Mouse (Mus musculus) CH12.LX (cell line): ENCODE data around the gene Baiap3. TPM values are rescaled to one million over a fixed set of nuclear protein-coding genes. Genes with fewer than 3 reads are reported as not detected.
A peak's percentile ranks its signal among the peaks of the same experiment; 100 is the strongest.

ENCODE experiments used
- DNase-seq: peaks from one replicate; pipeline ENCODE4 v3.0.0-alpha.2; 2013; ENCODE audit errors: extremely low read depth
- H3K27ac ChIP-seq: 2 replicates; pipeline ENCODE4 v1.5.1; 2012; ENCODE audit warnings: low read depth, mild to moderate bottlenecking, control low read depth, moderate library complexity; ENCODE audit not compliant: insufficient read depth
- H3K27me3 ChIP-seq: replicated peaks from 2 replicates; pipeline ENCODE3; 2012; ENCODE audit warnings: inconsistent platforms
- H3K36me3 ChIP-seq, 2 experiments: replicated peaks in 1 of 2; 2 replicates each; pipeline versions ENCODE3 to v1.6.1; 2012; ENCODE audit warnings: inconsistent platforms in 1 of 2, low read length in 1 of 2, mild to moderate bottlenecking in 1 of 2, mixed read lengths in 1 of 2, moderate library complexity in 1 of 2; ENCODE audit not compliant: control insufficient read depth in 1 of 2, insufficient read depth in 1 of 2
- H3K4me1 ChIP-seq, 2 experiments: 2 replicates each; pipeline ENCODE4 v1.6.1; 2012; ENCODE audit warnings: inconsistent platforms in 1 of 2, moderate library complexity in 1 of 2; ENCODE audit not compliant: insufficient read depth in 2 of 2, control insufficient read depth in 1 of 2
- H3K4me2 ChIP-seq: 2 replicates; pipeline ENCODE4 v1.6.1; 2012; ENCODE audit warnings: low read depth, mild to moderate bottlenecking, control low read depth; ENCODE audit not compliant: poor library complexity, insufficient read depth, severe bottlenecking
- H3K4me3 ChIP-seq, 3 experiments: fragments of 150-350 bp in 1 of 3; sonication (generic) in 1 of 3; replicated peaks in 1 of 3; 2 replicates each; pipeline versions ENCODE3 to v1.5.1; 2011 to 2012; ENCODE audit warnings: low read depth in 2 of 3, low read length in 2 of 3, mild to moderate bottlenecking in 2 of 3, moderate library complexity in 2 of 3, control low read depth in 1 of 3, improper control_type of control experiment in 1 of 3, inconsistent platforms in 1 of 3, mixed read lengths in 1 of 3; ENCODE audit not compliant: poor library complexity in 1 of 3
- H3K79me2 ChIP-seq: replicated peaks from 2 replicates; pipeline ENCODE4 v1.6.1; 2012; ENCODE audit warnings: mild to moderate bottlenecking, moderate library complexity; ENCODE audit not compliant: control insufficient read depth, poor library complexity, insufficient read depth, severe bottlenecking; ENCODE audit errors: extremely low read depth
- H3K9ac ChIP-seq: 2 replicates; pipeline ENCODE4 v1.6.1; 2012; ENCODE audit warnings: low read depth, mild to moderate bottlenecking, control low read depth, moderate library complexity; ENCODE audit not compliant: insufficient read depth
- H3K9me3 ChIP-seq: replicated peaks from 2 replicates; pipeline ENCODE3; 2012; ENCODE audit warnings: low read length, inconsistent platforms, mixed read lengths
- BHLHE40 ChIP-seq: IDR thresholded peaks from 2 replicates; pipeline ENCODE4 v1.6.1; 2011; ENCODE audit warnings: mild to moderate bottlenecking, low read depth, low read length, improper control_type of control experiment
- CHD1 ChIP-seq: IDR thresholded peaks from 2 replicates; pipeline ENCODE4 v1.6.1; 2012; ENCODE audit warnings: low read depth, low read length, improper control_type of control experiment, inconsistent platforms
- CHD2 ChIP-seq: IDR thresholded peaks from 2 replicates; pipeline ENCODE4 v1.6.1; 2011; ENCODE audit warnings: low read length, improper control_type of control experiment
- ELF1 ChIP-seq: IDR thresholded peaks from 2 replicates; pipeline ENCODE4 v1.6.1; 2014; ENCODE audit warnings: low read depth, mild to moderate bottlenecking, inconsistent platforms, low read length, improper control_type of control experiment
- EP300 ChIP-seq: IDR thresholded peaks from 2 replicates; pipeline ENCODE4 v1.6.1; 2011; ENCODE audit warnings: low read length, improper control_type of control experiment
- ETS1 ChIP-seq: conservative IDR thresholded peaks from 2 replicates; pipeline ENCODE4 v1.6.1; 2012; ENCODE audit warnings: low read depth, mild to moderate bottlenecking, inconsistent platforms, low read length, improper control_type of control experiment, moderate library complexity
- GABPA ChIP-seq: IDR thresholded peaks from 2 replicates; pipeline ENCODE4 v1.6.1; 2012; ENCODE audit warnings: low read depth, low read length, improper control_type of control experiment, inconsistent platforms; ENCODE audit not compliant: insufficient replicate concordance
- IRF4 ChIP-seq: IDR thresholded peaks from 2 replicates; pipeline ENCODE4 v1.6.1; 2014; ENCODE audit warnings: low read depth, mild to moderate bottlenecking, inconsistent platforms, low read length, improper control_type of control experiment
- JUND ChIP-seq: conservative IDR thresholded peaks from 2 replicates; pipeline ENCODE4 v1.6.1; 2011; ENCODE audit warnings: low read depth, low read length, improper control_type of control experiment
- KAT2A ChIP-seq: IDR thresholded peaks from 2 replicates; pipeline ENCODE4 v1.6.1; 2012; ENCODE audit warnings: low read length, improper control_type of control experiment, inconsistent platforms; ENCODE audit not compliant: insufficient replicate concordance
- MAFK ChIP-seq: IDR thresholded peaks from 2 replicates; pipeline ENCODE4 v1.6.1; 2011; ENCODE audit warnings: low read length, improper control_type of control experiment; ENCODE audit not compliant: insufficient replicate concordance
- MAX ChIP-seq: IDR thresholded peaks from 2 replicates; pipeline ENCODE4 v1.6.1; 2011; ENCODE audit warnings: low read length, improper control_type of control experiment
- MAZ ChIP-seq: IDR thresholded peaks from 2 replicates; pipeline ENCODE4 v1.6.1; 2012; ENCODE audit warnings: low read depth, mild to moderate bottlenecking, inconsistent platforms, low read length, improper control_type of control experiment, moderate library complexity
- MEF2A ChIP-seq: IDR thresholded peaks from 2 replicates; pipeline ENCODE4 v1.6.1; 2014; ENCODE audit warnings: low read depth, mild to moderate bottlenecking, inconsistent platforms, low read length, improper control_type of control experiment, borderline replicate concordance
- MXI1 ChIP-seq: IDR thresholded peaks from 2 replicates; pipeline ENCODE4 v1.6.1; 2011; ENCODE audit warnings: mild to moderate bottlenecking, low read depth, low read length, improper control_type of control experiment
- MYC ChIP-seq: IDR thresholded peaks from 2 replicates; pipeline ENCODE4 v1.6.1; 2011; ENCODE audit warnings: low read depth, mild to moderate bottlenecking, improper control_type of control experiment, low read length
- NELFE ChIP-seq: IDR thresholded peaks from 2 replicates; pipeline ENCODE4 v1.6.1; 2011; ENCODE audit warnings: low read depth, low read length, improper control_type of control experiment
- NRF1 ChIP-seq: IDR thresholded peaks from 2 replicates; pipeline ENCODE4 v1.6.1; 2014; ENCODE audit warnings: low read depth, mild to moderate bottlenecking, inconsistent platforms, low read length, improper control_type of control experiment, moderate library complexity
- POLR2A ChIP-seq: IDR thresholded peaks from 2 replicates; pipeline ENCODE4 v1.6.1; 2011; ENCODE audit warnings: low read depth, mild to moderate bottlenecking, improper control_type of control experiment, low read length
- POLR2AphosphoS2 ChIP-seq: IDR thresholded peaks from 2 replicates; pipeline ENCODE4 v1.6.1; 2011; ENCODE audit warnings: low read depth, low read length, improper control_type of control experiment
- RAD21 ChIP-seq: IDR thresholded peaks from 2 replicates; pipeline ENCODE4 v1.6.1; 2011; ENCODE audit warnings: low read depth, mild to moderate bottlenecking, low read length, improper control_type of control experiment, moderate library complexity
- RCOR1 ChIP-seq: conservative IDR thresholded peaks from 2 replicates; pipeline ENCODE4 v1.6.1; 2012; ENCODE audit warnings: low read depth, mild to moderate bottlenecking, inconsistent platforms, low read length, improper control_type of control experiment
- SIN3A ChIP-seq: IDR thresholded peaks from 2 replicates; pipeline ENCODE4 v1.6.1; 2012; ENCODE audit warnings: low read length, improper control_type of control experiment, inconsistent platforms
- SMC3 ChIP-seq: IDR thresholded peaks from 2 replicates; pipeline ENCODE4 v1.6.1; 2011; ENCODE audit warnings: low read depth, low read length, improper control_type of control experiment
- TCF12 ChIP-seq: IDR thresholded peaks from 2 replicates; pipeline ENCODE4 v1.6.1; 2014; ENCODE audit warnings: low read depth, mild to moderate bottlenecking, inconsistent platforms, low read length, improper control_type of control experiment
- UBTF ChIP-seq: IDR thresholded peaks from 2 replicates; pipeline ENCODE4 v1.6.1; 2012; ENCODE audit warnings: low read depth, mild to moderate bottlenecking, inconsistent platforms, low read length, improper control_type of control experiment, moderate library complexity
- USF2 ChIP-seq: conservative IDR thresholded peaks from 2 replicates; pipeline ENCODE4 v1.6.1; 2011; ENCODE audit warnings: low read depth, low read length, improper control_type of control experiment
- ZC3H11A ChIP-seq: IDR thresholded peaks from 2 replicates; pipeline ENCODE4 v1.6.1; 2012; ENCODE audit warnings: low read depth, mild to moderate bottlenecking, inconsistent platforms, low read length, improper control_type of control experiment
- ZKSCAN1 ChIP-seq: IDR thresholded peaks from 2 replicates; pipeline ENCODE4 v1.6.1; 2012; ENCODE audit warnings: low read depth, inconsistent platforms, low read length, improper control_type of control experiment, borderline replicate concordance
- ZMIZ1 ChIP-seq: IDR thresholded peaks from 2 replicates; pipeline ENCODE4 v1.6.1; 2012; ENCODE audit warnings: low read depth, mild to moderate bottlenecking, inconsistent platforms, low read length, improper control_type of control experiment
- ZNF384 ChIP-seq: IDR thresholded peaks from 2 replicates; pipeline ENCODE4 v1.6.1; 2012; ENCODE audit warnings: low read depth, low read length, improper control_type of control experiment, inconsistent platforms
- dilution Hi-C: fragments of 300-500 bp; cut with MboI; formaldehyde crosslinking; loops from 2 replicates; pipeline ENCODE4 v1.14.3; 2020; ENCODE audit warnings: low sequenced_read_pairs; ENCODE audit not compliant: extremely low pct_unique_long_range_greater_than_20kb, extremely low pct_ligation_motif_present
- in situ Hi-C: fragments of 300-500 bp; cut with MboI; formaldehyde crosslinking; loops from 3 replicates; pipeline ENCODE4 v1.14.3; 2019; ENCODE audit warnings: low sequenced_read_pairs, low pct_ligation_motif_present, low pct_unique_long_range_greater_than_20kb, mixed read lengths
- polyA plus RNA-seq: library from polyadenylated mRNA; unstranded; fragments of >175 nt; gene quantifications from 2 replicates; pipeline ENCODE4 v1.2.1, GENCODE M21; 2012; ENCODE audit warnings: low read depth; ENCODE audit not compliant: insufficient read length
- total RNA-seq, 2 experiments: library from RNA; depleted of rRNA; stranded (reverse); fragments of 300-350 nt in 1 of 2; fragments of >200 nt in 1 of 2; gene quantifications; 2 replicates each; pipeline ENCODE4 v1.2.3; 2012 to 2014

Gene Baiap3
- total and polyA plus RNA-seq, 3 experiments, result 0.19 to 0.21 TPM; not detected in 1

GRCm38 (mm10) chr17:25225659-25226058 lies 30.5 kb downstream of the Baiap3 start:
- no peak for DNase-seq
- dilution Hi-C loops (no loop called here), in situ Hi-C loops (no loop called here)
- H3K27ac ChIP-seq, result no peak overlapping the region
- peaks cover 11% of the 10 kb centered on the region for H3K79me2 ChIP-seq
- no peaks in the 10 kb centered on the region for H3K9me3 ChIP-seq
- H3K4me3 ChIP-seq, result no peak overlapping the region
- H3K4me2 ChIP-seq, result no peak overlapping the region
- H3K36me3 ChIP-seq, result peaks cover 44 to 61% of the 10 kb centered on the region in 2 experiments
- peak overlapping the region; percentile 41; the same call in 1 of the 2 replicates for H3K9ac ChIP-seq
- H3K27me3 ChIP-seq, result no peaks in the 10 kb centered on the region
- peaks cover 25 to 61% of the 10 kb centered on the region in 2 experiments for H3K4me1 ChIP-seq
- no peak for TF ChIP-seq POLR2A
- no peak for TF ChIP-seq KAT2A
- no peak for TF ChIP-seq MEF2A
- TF ChIP-seq BHLHE40, result no peak
- TF ChIP-seq RCOR1, result no peak
- TF ChIP-seq CHD2, result no peak
- TF ChIP-seq ELF1, result no peak
- TF ChIP-seq EP300, result no peak
- no peak for TF ChIP-seq ETS1
- no peak for TF ChIP-seq JUND
- TF ChIP-seq MAFK, result no peak
- no peak for TF ChIP-seq POLR2AphosphoS2
- TF ChIP-seq SMC3, result no peak
- TF ChIP-seq IRF4, result no peak
- TF ChIP-seq USF2, result no peak
- no peak for TF ChIP-seq ZNF384
- no peak for TF ChIP-seq UBTF
- no peak for TF ChIP-seq ZKSCAN1
- no peak for TF ChIP-seq GABPA
- no peak for TF ChIP-seq MAZ

- H3K36me3 ChIP-seq, result peaks cover 37 to 61% of the 10 kb centered on the region in 2 experiments
- DNase-seq, result peak; percentile 85
- H3K27ac ChIP-seq, result peak overlapping the region; percentile 94
- H3K4me3 ChIP-seq, result peak overlapping the region in 2 of 3 experiments; percentile 34 to 71
- peak overlapping the region; percentile 85 for H3K9ac ChIP-seq
- peaks cover 27 to 66% of the 10 kb centered on the region in 2 experiments for H3K4me1 ChIP-seq
- H3K9me3 ChIP-seq, result no peaks in the 10 kb centered on the region
- H3K27me3 ChIP-seq, result no peaks in the 10 kb centered on the region
- in situ Hi-C loops (no loop called here), dilution Hi-C loops (no loop called here)
- H3K79me2 ChIP-seq, result peaks cover 11% of the 10 kb centered on the region
- peak overlapping the region; percentile 93 for H3K4me2 ChIP-seq
- TF ChIP-seq POLR2A (peak; percentile 44), MAZ (no peak), UBTF (no peak), CHD2 (no peak), ZC3H11A (no peak), MYC (no peak), KAT2A (no peak), NELFE (no peak), MXI1 (no peak), EP300 (no peak), SMC3 (no peak), SIN3A (0 out of 2 replicates have a peak, but pooled peaks have one; percentile 1), ZMIZ1 (no peak), RCOR1 (no peak), USF2 (no peak), NRF1 (no peak), RAD21 (no peak; the same call in 1 of the 2 replicates), BHLHE40 (peak; percentile 82), ZKSCAN1 (no peak), MAX (no peak), TCF12 (no peak), MAFK (no peak), IRF4 (no peak), MEF2A (no peak), CHD1 (no peak)
Observed at GRCm38 (mm10) chr17:25224586-25225222, 31.5 kb downstream of the Baiap3 start.
